Mouse (Mus musculus): ENCODE measurements around the gene Rnaseh2a.

GRCm38 (mm10) chr8:85011242-85011641 is 41.7 kb upstream of the Rnaseh2a start:
- TF ChIP-seq CTCF (IDR thresholded peaks at IDR 0.05; ENCODE audit: insufficient read depth, low read depth, low read length) (no peak), POLR2A (IDR thresholded peaks at IDR 0.05; ENCODE audit: insufficient read depth, low read depth, low read length) (no peak)
